Mouse (Mus musculus): ENCODE data around the gene Mast4. TPM values are rescaled to one million over a fixed set of nuclear protein-coding genes. Genes with fewer than 3 reads are reported as not detected.

Gene Mast4
- polyA plus RNA-seq, 1 experiment from 2014 or later: 10.5 TPM

DNA sequence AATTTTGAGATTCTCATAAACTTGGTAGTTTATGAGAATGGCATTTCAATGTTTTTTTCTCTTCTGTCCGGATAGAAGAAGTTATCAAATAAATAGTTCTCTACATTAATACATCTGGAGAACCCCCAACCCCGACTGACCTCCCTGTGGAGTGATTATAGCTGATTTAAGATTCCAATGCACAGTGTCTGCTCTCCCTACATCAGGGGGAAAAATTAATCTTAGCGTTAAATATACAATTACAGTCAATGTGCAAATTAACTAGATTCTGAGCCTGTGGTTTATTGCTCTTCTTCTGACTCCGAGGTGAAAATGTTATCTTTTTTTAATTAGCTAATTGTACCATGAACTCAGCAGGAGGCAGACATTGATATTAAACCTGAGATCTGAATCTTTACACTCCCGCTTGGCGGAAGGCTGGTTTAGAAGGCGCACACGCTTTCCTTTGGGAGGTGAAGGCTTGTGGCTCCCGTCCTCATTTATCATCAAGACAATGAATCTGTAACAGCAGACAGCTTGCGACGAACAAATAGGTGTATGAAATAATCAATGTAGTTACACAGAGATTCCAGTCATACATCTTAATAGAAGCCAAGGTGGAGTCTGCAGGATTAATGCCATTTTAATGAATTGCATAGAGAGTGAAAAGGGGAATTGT, 274.2 kb downstream of the Mast4 start:
- no peaks in the 10 kb centered on the region for H3K27me3 ChIP-seq
- POLR2A ChIA-PET: interaction anchor here (0.5 kb wide), 1 partner anchor 456 kb away, joined by 9 read pairs; no protein-coding TSS in a partner anchor
- in situ Hi-C loops (cut with MboI; ENCODE audit: low pct_unique_long_range_greater_than_20kb): no loop called here
- TF ChIP-seq CTCF (IDR thresholded peaks at IDR 0.05): no peak
- DNase-seq (ENCODE audit: low read depth, low spot score) (no peak), ATAC-seq (no peak)
- CTCF ChIA-PET: interaction anchor here (0.9 kb wide), 1 partner anchor 9 kb away, joined by 3 read pairs; no protein-coding TSS in a partner anchor

DNA sequence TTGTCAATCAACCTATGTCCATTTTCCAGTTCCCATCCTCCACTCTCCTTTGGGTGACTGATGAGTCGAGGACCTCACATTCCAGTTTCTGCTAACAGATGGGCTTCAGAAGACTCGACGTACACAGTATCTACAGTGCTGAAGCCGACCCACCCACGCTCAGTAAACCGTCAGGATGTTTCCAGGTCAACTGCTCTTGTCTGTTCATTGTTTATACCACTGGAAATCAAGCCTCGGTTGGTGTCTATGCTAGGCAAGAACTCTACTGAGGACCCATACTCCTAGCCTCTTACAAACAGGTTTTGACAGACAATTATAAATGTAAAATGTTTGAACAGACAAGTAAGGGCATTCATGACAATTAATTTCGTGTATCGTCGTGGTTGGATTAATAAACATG, 277.8 kb downstream of the Mast4 start:
- in situ Hi-C loops (cut with MboI; ENCODE audit: low pct_unique_long_range_greater_than_20kb): no loop called here
- POLR2A ChIA-PET: interaction anchor here (0.6 kb wide), 1 partner anchor 474 kb away, joined by 7 read pairs; no protein-coding TSS in a partner anchor
- CTCF ChIA-PET: no interaction called here
- no peak for TF ChIP-seq CTCF (IDR thresholded peaks at IDR 0.05)
- no peak for ATAC-seq
- H3K27me3 ChIP-seq: no peaks in the 10 kb centered on the region
- no peak for DNase-seq (ENCODE audit: low read depth, low spot score)

DNA sequence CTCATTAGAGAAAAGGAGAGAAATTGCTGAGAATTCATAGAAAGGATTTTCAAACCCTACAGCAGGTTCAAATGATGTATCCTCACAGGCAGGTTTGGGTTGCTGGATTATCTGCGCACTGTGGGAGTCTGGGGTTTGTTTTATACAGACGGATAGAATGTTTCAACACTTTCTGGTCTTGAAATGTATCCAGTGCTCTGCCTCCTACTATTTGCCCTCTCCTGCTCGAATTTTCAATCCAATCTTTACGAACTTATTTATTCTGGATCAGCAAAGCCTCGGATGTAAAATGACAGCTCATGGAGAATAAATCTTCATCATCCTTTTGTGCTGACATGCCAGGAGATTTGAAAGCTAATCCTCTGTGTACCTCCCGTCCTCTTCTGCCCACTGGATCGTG, 281.6 kb downstream of the Mast4 start:
- TF ChIP-seq CTCF (IDR thresholded peaks at IDR 0.05): no peak
- H3K27me3 ChIP-seq: no peaks in the 10 kb centered on the region
- ChIA-PET POLR2A (no interaction called here), CTCF (no interaction called here)
- ATAC-seq (no peak), DNase-seq (ENCODE audit: low read depth, low spot score) (no peak)
- in situ Hi-C loops (cut with MboI; ENCODE audit: low pct_unique_long_range_greater_than_20kb): no loop called here

DNA sequence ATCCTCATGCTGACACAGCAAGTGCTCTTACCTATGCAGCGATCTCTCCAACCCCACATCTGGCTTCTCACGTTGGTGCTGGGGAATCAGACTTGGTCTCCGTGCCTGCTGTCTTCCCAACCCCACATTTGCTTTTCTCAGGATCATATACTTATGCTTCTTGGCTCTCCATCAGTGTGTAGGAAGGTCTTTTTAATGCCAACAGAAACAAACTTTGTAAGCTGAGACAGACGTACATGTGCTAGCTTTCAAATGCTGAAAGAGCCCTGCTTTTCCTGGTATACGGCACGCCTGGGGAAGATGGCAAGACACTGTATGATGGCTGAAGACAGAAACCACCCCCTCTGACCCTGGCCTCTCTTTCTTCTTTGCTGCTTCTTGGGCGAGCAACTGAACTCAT, 285.3 kb downstream of the Mast4 start:
- POLR2A ChIA-PET: no interaction called here
- TF ChIP-seq CTCF (IDR thresholded peaks at IDR 0.05): no peak
- no peak for ATAC-seq
- CTCF ChIA-PET: interaction anchor here (1.0 to 1.1 kb wide), 2 partner anchors 22 to 31 kb away, joined by 3 read pairs; no protein-coding TSS in a partner anchor
- no peaks in the 10 kb centered on the region for H3K27me3 ChIP-seq
- DNase-seq (ENCODE audit: low read depth, low spot score): no peak
- in situ Hi-C loops (cut with MboI; ENCODE audit: low pct_unique_long_range_greater_than_20kb): no loop called here

DNA sequence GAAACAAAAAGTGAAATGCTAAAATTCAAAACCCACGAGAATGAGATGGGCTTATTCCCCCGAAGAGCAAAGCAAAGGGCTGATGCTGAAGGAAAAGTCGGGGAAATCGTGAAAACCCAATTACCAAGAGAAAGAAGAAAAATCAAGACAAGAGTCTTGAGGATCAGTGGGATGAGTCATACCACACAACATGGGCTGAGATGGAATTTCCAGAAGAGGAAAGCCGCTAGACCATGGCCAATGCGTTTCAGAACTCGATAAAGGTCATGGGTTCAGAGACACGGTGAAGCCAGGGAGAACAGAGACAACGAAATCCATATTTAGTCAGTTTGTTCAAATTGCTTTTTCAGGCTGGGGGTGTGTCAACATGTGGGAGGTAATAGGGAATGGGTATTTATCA, 290.6 kb downstream of the Mast4 start:
- no peak for TF ChIP-seq CTCF (IDR thresholded peaks at IDR 0.05)
- no peaks in the 10 kb centered on the region for H3K27me3 ChIP-seq
- CTCF ChIA-PET: no interaction called here
- DNase-seq (ENCODE audit: low read depth, low spot score): no peak
- in situ Hi-C loops (cut with MboI; ENCODE audit: low pct_unique_long_range_greater_than_20kb): no loop called here
- no peak for ATAC-seq
- POLR2A ChIA-PET: no interaction called here

DNA sequence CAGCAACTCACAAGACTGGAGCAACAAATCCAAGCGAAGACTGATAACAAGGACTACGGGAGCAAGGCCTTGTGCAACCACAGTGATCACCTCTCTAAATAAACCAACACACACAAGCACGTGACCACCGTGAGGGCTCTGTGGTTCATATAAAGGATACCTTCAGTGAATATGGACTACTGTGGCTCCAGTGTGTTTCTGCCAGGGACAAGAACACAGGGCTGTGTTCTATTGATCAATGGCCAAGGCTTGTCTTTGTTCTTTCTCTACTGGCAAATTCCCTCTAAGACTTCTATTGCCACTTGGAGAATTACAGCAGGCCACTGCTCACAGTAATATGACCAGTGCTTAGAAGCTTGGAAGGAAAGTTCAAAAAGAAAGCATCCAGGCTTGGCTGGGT, 291.3 kb downstream of the Mast4 start:
- no peak for TF ChIP-seq CTCF (IDR thresholded peaks at IDR 0.05)
- DNase-seq (ENCODE audit: low read depth, low spot score): no peak
- ATAC-seq: no peak
- in situ Hi-C loops (cut with MboI; ENCODE audit: low pct_unique_long_range_greater_than_20kb): no loop called here
- H3K27me3 ChIP-seq: no peaks in the 10 kb centered on the region
- CTCF ChIA-PET: no interaction called here
- POLR2A ChIA-PET: no interaction called here

DNA sequence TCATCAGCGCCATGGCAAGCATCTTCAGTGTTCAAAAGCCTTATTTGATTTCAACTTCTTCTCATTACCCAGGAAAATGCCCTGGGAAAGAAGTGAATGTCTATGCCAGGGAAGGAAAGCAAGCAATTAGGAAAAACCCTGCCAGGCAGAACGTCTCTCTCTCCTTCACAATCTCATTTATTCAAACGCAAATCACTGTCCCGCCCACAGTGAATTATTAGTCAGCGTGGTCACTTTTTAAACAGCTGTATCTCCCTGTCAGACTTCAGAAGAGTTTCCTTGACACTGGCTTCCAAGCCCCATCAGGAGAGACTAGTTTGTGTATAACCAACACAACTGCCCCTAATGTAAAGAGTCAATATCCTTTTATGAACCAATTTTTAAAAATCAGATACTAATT, 296.8 kb downstream of the Mast4 start:
- POLR2A ChIA-PET: no interaction called here
- TF ChIP-seq CTCF (IDR thresholded peaks at IDR 0.05): no peak
- CTCF ChIA-PET: no interaction called here
- no peaks in the 10 kb centered on the region for H3K27me3 ChIP-seq
- DNase-seq (ENCODE audit: low read depth, low spot score): no peak
- in situ Hi-C loops (cut with MboI; ENCODE audit: low pct_unique_long_range_greater_than_20kb): no loop called here
- no peak for ATAC-seq

DNA sequence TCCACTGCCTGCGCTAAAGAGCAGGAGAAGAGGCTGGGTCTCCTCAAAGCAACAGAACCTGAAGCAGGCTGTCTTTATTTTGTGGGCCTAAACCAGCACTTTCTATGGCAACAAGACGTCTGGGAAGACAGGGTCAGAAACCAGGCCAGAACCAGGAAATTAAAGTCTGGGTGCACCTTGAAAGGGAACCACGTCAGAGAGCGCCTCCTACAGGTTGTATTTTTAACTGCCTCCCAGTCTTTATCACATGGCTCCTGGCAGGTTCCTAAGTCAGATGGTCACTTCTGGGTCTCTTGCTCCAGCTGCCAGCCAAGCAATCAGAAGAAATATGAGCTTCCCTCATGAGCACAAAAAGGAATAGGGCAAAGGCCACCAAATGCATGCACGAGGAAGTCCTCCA, 304.9 kb downstream of the Mast4 start:
- in situ Hi-C loops (cut with MboI; ENCODE audit: low pct_unique_long_range_greater_than_20kb): no loop called here
- ChIA-PET POLR2A (no interaction called here), CTCF (no interaction called here)
- no peaks in the 10 kb centered on the region for H3K27me3 ChIP-seq
- no peak for DNase-seq (ENCODE audit: low read depth, low spot score)
- no peak for ATAC-seq
- peak; percentile 11 for TF ChIP-seq CTCF (IDR thresholded peaks at IDR 0.05)

DNA sequence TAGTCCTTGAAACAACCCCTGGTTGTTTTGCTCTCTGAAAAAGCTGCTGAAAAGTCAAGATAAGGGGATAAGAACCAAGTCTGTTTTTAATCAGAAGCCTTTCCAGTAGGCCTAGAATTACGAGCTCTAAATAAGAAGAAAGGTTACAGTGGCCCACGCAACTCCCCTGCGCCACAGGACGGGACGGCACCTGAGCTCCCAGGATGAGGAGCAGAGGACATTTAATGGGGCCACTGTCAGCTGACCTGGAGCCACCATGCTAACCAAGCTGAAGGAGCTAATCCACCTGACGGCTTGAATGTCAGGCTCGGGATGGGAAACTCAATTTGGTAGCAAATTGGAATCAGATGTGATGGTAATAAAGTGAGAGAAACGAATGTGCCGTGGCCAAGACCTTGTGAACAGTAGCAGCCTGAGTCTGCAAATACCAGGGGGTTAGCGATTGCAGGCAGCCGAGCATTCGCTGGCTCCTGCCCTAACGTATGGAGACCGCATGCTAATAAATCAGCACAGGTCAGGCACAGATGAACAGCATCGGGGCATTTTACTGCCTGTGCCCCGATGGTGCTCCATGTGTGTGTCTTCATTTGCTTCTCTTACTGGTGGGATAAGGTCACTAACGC, 306.7 kb downstream of the Mast4 start:
- TF ChIP-seq CTCF (IDR thresholded peaks at IDR 0.05): no peak
- no peaks in the 10 kb centered on the region for H3K27me3 ChIP-seq
- DNase-seq (ENCODE audit: low read depth, low spot score): no peak
- CTCF ChIA-PET: no interaction called here
- POLR2A ChIA-PET: no interaction called here
- in situ Hi-C loops (cut with MboI; ENCODE audit: low pct_unique_long_range_greater_than_20kb): no loop called here
- ATAC-seq: no peak

DNA sequence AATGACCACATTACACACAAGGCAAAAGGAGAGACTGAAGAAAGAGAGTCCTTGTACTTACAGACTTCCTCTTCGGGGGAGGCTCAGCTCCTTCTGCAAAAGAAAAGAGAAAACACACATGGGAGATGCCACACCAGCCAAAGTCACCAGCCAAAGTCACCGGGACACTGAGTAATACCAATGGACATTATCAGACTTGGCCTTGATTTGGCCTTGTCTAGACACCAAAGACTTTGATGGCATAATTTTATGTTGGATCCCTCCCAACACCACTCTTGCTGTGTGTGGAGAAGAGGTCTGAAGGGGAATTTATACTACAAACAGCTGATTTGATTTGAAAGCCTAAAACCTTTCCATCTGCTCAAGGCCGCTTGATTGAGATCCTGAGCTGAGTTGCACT, 308.8 kb downstream of the Mast4 start:
- ChIA-PET CTCF (interaction anchor here (1.1 to 1.7 kb wide), 2 partner anchors 10 to 20 kb away, joined by 3 read pairs; no protein-coding TSS in a partner anchor), POLR2A (no interaction called here)
- in situ Hi-C loops (cut with MboI; ENCODE audit: low pct_unique_long_range_greater_than_20kb): no loop called here
- DNase-seq (ENCODE audit: low read depth, low spot score) (no peak), ATAC-seq (no peak)
- TF ChIP-seq CTCF (IDR thresholded peaks at IDR 0.05): no peak
- no peaks in the 10 kb centered on the region for H3K27me3 ChIP-seq

DNA sequence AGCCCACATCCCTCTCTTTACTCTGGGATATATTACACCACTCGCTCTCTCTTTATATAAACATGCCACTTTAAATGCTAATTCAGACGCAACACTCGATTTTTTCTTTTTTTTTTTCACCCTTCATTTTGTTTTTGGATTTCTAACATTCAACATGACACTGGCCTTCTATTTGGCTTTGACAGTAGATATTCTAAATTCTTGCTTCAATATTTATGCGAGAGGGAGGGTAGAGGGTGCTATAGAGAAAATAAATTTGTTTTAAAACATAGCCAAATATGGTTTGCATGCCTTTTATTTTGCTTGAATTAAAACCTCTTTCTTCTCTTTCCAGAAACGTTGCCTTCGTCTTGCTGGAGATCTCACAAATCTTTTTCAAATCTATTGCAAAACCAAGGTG, 315.8 kb downstream of the Mast4 start:
- no peak for DNase-seq (ENCODE audit: low read depth, low spot score)
- CTCF ChIA-PET: no interaction called here

DNA sequence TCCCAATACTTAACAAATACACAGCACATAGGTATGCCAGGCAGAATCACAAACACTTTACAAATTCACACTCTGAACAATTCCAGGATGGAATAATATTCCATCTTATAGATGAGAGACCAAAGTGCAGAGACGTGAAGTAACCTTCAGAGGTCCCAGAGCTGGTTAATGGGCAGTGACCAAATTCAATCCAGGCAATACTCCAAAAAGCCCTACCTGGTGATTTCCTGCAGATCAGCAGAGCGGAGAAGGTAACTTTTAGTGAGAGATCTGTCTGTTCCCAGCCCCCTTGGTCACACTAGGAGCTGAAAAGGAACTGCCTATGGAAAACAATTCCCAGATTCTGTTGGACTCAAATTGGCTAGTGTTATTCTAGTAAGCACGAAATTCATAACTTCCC, 316.6 kb downstream of the Mast4 start:
- ATAC-seq (no peak), DNase-seq (ENCODE audit: low read depth, low spot score) (no peak)
- H3K27me3 ChIP-seq: no peaks in the 10 kb centered on the region
- ChIA-PET CTCF (no interaction called here), POLR2A (no interaction called here)
- in situ Hi-C loops (cut with MboI; ENCODE audit: low pct_unique_long_range_greater_than_20kb): no loop called here
- no peak for TF ChIP-seq CTCF (IDR thresholded peaks at IDR 0.05)

More for the DNA sequence above, 315.8 kb downstream of the Mast4 start:
- H3K27me3 ChIP-seq: no peaks in the 10 kb centered on the region
- in situ Hi-C loops (cut with MboI; ENCODE audit: low pct_unique_long_range_greater_than_20kb): no loop called here
- no peak for TF ChIP-seq CTCF (IDR thresholded peaks at IDR 0.05)
- no peak for ATAC-seq
- POLR2A ChIA-PET: no interaction called here
